Mouse (Mus musculus): ENCODE measurements around the gene Mypop. TPM values are rescaled to one million over a fixed set of nuclear protein-coding genes. Genes with fewer than 3 reads are reported as not detected.

Gene Mypop
- polyA plus RNA-seq, 1 experiment from 2014 or later = 7.0 TPM

DNA sequence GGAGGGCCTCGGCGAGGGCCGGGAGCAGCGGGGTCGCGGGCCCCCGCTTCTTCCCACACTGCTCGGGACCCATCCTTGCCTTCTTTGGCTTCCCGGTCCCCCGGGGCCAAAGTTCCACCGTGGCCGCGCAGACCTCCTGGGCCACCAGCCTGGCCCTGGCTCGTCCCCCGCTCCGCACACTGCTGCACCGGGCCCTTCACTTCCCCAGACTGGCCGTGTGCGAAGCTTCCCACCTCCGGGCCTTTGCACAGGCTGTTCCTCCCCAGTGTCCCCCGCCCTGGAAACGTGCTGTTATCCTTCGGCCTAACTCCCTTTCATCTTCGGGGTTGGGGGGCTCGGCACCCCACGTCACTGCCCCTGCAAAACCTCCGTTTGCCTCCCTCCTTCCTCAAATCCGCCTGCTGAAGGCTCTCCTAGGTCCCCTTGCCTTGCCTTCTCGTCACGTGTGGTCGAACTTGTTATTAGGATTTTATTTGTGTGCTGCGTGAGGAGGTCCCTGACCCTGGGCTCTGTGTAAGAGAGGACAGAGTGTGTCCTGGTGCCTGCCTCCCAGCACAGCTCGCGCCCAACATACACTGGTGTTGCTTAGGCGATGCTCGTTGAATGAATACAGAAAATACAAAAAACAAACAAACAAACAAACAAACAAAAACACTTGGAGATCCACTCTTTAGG lies 33.7 kb downstream of the Mypop start:
- WGBS = 2% methylated on average over 33 of the region's 36 CpGs
- Histone ChIP-seq H3K36me3 (peaks cover 14% of the 10 kb centered on the region), H3K4me3 (peak overlapping the region; percentile 93), H3K9ac (peak overlapping the region; percentile 91), H3K27me3 (replicated peaks) (peaks cover 30% of the 10 kb centered on the region), H3K4me2 (replicated peaks) (peak overlapping the region; percentile 89), H3K9me3 (no peaks in the 10 kb centered on the region), H3K4me1 (peaks cover 19% of the 10 kb centered on the region), H3K27ac (no peak overlapping the region)
- peak; percentile 69 for ATAC-seq (ENCODE audit: low FRiP score, low read depth)

DNA sequence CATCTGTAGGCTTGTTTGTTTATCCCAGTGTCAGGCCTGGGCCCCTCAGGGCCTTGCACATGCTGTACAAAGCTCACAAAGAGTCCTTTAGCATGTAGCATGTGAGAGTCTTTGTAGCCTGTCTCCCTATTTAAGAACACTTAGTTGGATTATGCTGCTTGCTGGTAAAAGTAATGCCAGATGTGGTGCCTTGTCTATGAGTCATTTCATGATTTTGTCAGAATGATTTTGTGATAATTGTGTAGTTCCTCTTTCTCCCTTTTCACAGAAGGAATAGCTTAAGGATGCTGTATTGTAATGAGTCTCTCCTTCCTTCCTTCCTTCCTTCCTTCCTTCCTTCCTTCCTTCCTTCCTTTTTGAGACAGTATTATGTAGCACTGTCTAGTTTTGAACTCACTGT lies 37.0 kb downstream of the Mypop start:
- peaks cover 6% of the 10 kb centered on the region for H3K27me3 ChIP-seq (replicated peaks)
- H3K4me2 ChIP-seq (replicated peaks) = no peak overlapping the region
- H3K4me3 ChIP-seq = no peak overlapping the region
- no peak overlapping the region for H3K9ac ChIP-seq
- no peak for ATAC-seq (ENCODE audit: low FRiP score, low read depth)
- H3K4me1 ChIP-seq = peaks cover 19% of the 10 kb centered on the region
- H3K9me3 ChIP-seq = no peaks in the 10 kb centered on the region
- no peak overlapping the region for H3K27ac ChIP-seq
- H3K36me3 ChIP-seq = peaks cover 46% of the 10 kb centered on the region

DNA sequence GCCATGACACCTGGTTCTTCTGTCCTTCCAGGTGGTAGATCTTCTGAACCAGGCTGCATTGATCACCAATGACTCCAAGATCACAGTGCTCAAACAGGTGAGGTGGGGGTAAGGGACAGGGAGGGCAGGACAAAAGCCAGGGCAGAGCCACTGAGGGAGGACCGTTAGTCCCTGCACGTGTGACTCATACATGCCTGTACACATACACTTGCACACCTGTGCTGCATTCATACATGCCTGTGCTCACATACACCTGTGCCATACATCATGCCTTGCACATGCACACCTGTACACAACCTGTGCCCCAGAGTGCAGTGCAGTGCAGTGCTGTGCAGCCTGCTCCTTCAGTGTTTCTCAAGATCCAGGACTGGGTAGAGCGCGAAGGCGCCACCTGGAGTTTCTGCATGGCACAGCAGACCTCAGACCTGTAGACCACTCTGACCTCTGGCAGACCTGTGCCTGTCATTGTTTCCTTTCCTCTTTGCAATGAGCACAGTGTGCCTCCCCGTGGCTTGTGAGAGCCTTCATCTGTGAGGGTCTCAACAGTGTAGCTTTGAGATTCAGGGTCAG lies 38.1 kb downstream of the Mypop start:
- H3K9ac ChIP-seq = no peak overlapping the region
- peaks cover 17% of the 10 kb centered on the region for H3K4me1 ChIP-seq
- peak; percentile 31; the same call in 1 of the 2 replicates for ATAC-seq (ENCODE audit: low FRiP score, low read depth)
- 60% methylated on average over 6 of the region's 6 CpGs for WGBS
- H3K36me3 ChIP-seq = peaks cover 54% of the 10 kb centered on the region
- no peak overlapping the region for H3K4me3 ChIP-seq
- no peak overlapping the region for H3K27ac ChIP-seq
- H3K9me3 ChIP-seq = no peaks in the 10 kb centered on the region
- H3K27me3 ChIP-seq (replicated peaks) = no peaks in the 10 kb centered on the region
- no peak overlapping the region for H3K4me2 ChIP-seq (replicated peaks)

DNA sequence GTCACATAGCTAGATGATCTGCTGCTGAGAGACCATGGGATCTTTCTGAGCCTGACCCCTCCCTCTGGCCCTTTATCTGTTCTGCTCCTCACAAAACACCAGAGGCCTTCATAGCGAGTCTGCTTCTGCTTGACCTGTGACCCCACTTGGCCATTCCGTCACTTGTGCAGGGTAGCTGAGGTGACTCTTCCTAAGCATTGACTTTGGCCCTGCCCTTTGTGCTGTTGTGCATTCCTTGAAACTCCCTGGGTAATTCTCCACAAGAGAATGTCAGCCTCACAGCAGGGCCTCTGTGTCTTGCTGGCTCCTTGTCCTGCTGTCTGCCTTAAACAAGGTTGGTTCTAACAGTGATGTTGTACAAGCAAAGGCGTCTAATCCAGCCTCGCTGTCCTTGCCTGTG lies 40.6 kb downstream of the Mypop start:
- H3K4me3 ChIP-seq = no peak overlapping the region
- ATAC-seq (ENCODE audit: low FRiP score, low read depth) = no peak
- no peaks in the 10 kb centered on the region for H3K27me3 ChIP-seq (replicated peaks)
- H3K36me3 ChIP-seq = peaks cover 79% of the 10 kb centered on the region
- H3K4me1 ChIP-seq = no peaks in the 10 kb centered on the region
- no peaks in the 10 kb centered on the region for H3K9me3 ChIP-seq
- H3K9ac ChIP-seq = no peak overlapping the region
- H3K4me2 ChIP-seq (replicated peaks) = no peak overlapping the region
- no peak overlapping the region for H3K27ac ChIP-seq
- WGBS = 37% methylated on average over 4 of the region's 4 CpGs

DNA sequence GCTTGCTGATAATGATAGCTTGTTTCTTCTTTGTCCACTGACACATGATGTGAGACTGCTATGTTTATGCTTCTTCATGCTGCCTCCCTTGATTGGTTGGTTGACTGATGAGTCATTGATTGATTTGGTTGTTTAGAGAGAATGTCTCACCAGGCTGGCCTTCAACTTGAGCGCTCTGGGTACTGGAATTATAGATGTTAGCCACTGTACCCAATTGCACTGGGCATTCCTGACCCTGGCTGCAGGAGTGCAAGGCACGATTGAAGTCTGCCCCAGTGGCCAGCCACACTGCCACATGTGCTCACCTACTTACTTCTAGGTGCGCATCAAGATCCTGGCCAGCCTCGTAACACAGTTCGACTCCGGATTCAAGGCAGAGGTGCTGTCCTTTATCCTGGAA lies 53.6 kb downstream of the Mypop start:
- Histone ChIP-seq H3K27me3 (replicated peaks) (no peaks in the 10 kb centered on the region), H3K36me3 (peaks cover 100% of the 10 kb centered on the region), H3K9me3 (no peaks in the 10 kb centered on the region), H3K9ac (no peak overlapping the region), H3K4me2 (replicated peaks) (no peak overlapping the region), H3K27ac (no peak overlapping the region), H3K4me3 (no peak overlapping the region), H3K4me1 (no peaks in the 10 kb centered on the region)
- no peak for ATAC-seq (ENCODE audit: low FRiP score, low read depth)
- 95% methylated on average over 6 of the region's 6 CpGs for WGBS

DNA sequence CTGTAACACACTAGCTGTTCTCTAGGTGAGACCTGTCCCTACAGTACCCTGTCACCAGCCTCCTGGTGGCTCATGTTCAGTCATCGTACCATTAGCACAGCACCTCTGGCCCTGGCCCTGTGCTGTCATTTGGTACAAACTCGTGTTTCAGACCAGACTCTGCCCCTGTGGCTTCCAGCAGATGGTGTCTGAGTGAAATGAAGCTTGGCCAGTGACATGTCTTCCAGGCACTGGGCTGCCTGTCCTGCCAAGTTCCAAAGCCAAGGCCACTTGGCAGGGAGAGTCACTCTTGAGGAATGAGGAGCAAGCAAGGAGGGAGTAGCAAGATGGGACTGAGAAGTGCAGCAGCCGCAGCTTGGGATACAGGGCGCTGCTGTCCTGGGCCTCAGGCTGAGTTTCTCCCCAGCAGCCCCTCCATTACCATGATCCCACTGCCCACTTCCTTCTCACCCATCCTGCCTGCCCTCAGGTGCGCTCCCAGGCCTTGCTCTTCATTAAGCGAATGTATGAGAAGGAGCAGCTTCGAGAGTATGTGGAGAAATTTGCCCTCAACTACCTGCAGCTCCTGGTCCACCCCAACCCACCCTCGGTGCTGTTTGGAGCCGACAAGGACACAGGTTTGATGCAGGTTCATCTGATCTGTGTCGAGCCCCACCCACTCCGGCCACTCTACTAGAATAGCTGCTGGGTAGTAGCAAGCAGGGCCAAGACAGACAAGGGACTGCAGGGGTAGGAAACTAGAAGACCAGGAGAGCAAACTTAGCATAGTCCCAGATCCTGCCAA lies 55.4 kb downstream of the Mypop start:
- H3K9ac ChIP-seq = no peak overlapping the region
- H3K27ac ChIP-seq = no peak overlapping the region
- ATAC-seq (ENCODE audit: low FRiP score, low read depth) = no peak
- no peaks in the 10 kb centered on the region for H3K27me3 ChIP-seq (replicated peaks)
- WGBS = 93% methylated on average over 11 of the region's 11 CpGs
- no peak overlapping the region for H3K4me2 ChIP-seq (replicated peaks)
- no peaks in the 10 kb centered on the region for H3K9me3 ChIP-seq
- no peak overlapping the region for H3K4me3 ChIP-seq
- no peaks in the 10 kb centered on the region for H3K4me1 ChIP-seq
- peaks cover 99% of the 10 kb centered on the region for H3K36me3 ChIP-seq

DNA sequence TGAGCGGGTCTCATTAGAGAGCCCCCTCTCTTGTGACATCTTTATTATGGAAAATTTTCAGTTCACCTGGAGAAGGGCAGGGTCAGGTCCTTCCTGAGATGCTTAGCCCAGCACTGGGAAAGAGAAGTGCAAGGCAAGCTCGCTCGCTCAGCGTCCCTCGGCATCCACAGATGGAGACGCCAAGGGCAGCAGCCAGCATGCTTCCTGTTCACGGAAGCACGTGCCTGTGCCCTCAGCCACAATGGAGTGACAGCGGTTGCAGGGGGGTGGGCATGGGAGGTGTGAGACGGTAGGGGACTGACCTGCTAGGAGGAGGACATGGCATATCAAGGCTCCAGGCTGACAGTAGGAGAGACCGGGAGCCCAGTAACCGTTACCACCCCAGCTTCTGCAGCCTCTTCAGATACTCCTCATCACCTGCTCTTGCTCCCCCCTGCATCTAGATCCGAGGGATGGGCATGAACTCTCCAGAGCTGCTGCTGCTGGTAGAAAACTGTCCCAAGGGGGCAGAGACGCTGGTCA lies 57.0 kb downstream of the Mypop start:
- 91% methylated on average over 14 of the region's 14 CpGs for WGBS

DNA sequence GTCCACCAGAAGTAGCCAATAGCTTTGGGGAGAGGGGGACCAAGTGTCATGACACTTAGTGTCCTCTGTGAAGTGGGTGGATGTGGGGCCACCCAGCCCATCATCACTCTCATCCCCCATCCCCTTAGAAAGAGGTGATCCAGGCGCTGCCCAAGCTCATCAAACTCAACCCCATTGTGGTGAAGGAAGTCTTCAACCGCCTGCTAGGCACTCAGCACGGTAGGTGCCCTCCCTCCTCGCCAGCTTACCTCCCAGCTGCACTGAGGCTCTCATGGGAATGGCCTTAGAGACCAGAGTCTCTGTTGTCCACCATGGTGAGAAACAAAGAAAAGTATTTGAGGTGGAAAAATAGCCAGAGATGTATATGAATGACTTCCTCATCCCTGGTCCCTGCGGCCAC lies 58.2 kb downstream of the Mypop start:
- no peaks in the 10 kb centered on the region for H3K27me3 ChIP-seq (replicated peaks)

More for the DNA sequence above, 57.0 kb downstream of the Mypop start:
- no peaks in the 10 kb centered on the region for H3K27me3 ChIP-seq (replicated peaks)
- H3K9me3 ChIP-seq = no peaks in the 10 kb centered on the region
- H3K27ac ChIP-seq = no peak overlapping the region
- H3K36me3 ChIP-seq = peaks cover 94% of the 10 kb centered on the region
- H3K9ac ChIP-seq = no peak overlapping the region
- H3K4me2 ChIP-seq (replicated peaks) = no peak overlapping the region
- H3K4me1 ChIP-seq = no peaks in the 10 kb centered on the region
- ATAC-seq (ENCODE audit: low FRiP score, low read depth) = no peak
- H3K4me3 ChIP-seq = no peak overlapping the region

DNA sequence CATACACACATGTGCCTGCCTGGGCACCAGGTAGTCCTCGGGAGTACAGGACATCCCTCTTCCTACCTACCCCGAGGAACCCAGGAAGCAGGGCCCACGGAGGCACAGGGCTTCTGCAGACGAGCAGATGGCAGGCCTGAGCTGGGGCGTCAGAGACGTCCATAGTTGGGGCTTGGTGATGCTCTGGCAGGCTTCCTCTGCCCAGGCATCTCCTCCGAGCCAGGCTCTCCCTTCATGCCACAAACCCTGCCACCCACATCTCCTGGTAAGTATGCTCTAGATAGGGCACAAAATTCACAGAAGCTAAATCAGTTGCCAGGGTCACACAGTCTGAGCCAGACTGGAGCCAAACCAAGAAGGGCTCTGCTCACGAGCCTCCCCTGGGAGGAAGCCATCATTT lies 59.1 kb downstream of the Mypop start:
- H3K4me2 ChIP-seq (replicated peaks) = no peak overlapping the region
- H3K4me1 ChIP-seq = peaks cover 11% of the 10 kb centered on the region
- no peaks in the 10 kb centered on the region for H3K9me3 ChIP-seq
- no peaks in the 10 kb centered on the region for H3K27me3 ChIP-seq (replicated peaks)
- H3K4me3 ChIP-seq = no peak overlapping the region
- no peak overlapping the region for H3K9ac ChIP-seq
- H3K36me3 ChIP-seq = peaks cover 75% of the 10 kb centered on the region
- ATAC-seq (ENCODE audit: low FRiP score, low read depth) = no peak
- 92% methylated on average over 8 of the region's 8 CpGs for WGBS
- H3K27ac ChIP-seq = no peak overlapping the region

More for the DNA sequence above, 58.2 kb downstream of the Mypop start:
- WGBS = 89% methylated on average over 5 of the region's 5 CpGs
- Histone ChIP-seq H3K4me3 (no peak overlapping the region), H3K27ac (no peak overlapping the region), H3K36me3 (peaks cover 83% of the 10 kb centered on the region), H3K4me2 (replicated peaks) (no peak overlapping the region), H3K9me3 (no peaks in the 10 kb centered on the region), H3K9ac (no peak overlapping the region), H3K4me1 (peaks cover 5% of the 10 kb centered on the region)
- no peak for ATAC-seq (ENCODE audit: low FRiP score, low read depth)

DNA sequence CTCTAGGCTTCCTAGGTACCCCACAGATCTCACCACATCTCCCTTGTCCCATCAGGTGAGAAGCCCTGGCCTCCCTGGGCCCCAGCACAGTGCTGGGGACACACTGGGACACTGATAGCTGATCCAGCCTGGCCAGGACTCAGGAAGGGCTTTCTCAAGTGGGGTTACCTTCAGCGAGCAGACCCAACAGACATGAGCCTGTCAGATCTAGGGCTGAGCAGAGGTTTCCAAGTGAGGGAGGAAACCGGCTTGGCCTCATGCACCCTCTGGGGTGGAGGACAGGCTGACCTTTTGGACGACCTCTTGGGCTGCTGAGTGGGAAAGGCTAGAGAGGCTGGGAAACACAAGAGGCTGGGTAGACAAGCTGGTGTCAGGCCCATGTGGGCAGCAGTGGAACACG lies 60.1 kb downstream of the Mypop start:
- Histone ChIP-seq H3K27ac (no peak overlapping the region), H3K36me3 (peaks cover 67% of the 10 kb centered on the region), H3K9ac (no peak overlapping the region), H3K4me2 (replicated peaks) (no peak overlapping the region), H3K4me1 (peaks cover 11% of the 10 kb centered on the region), H3K27me3 (replicated peaks) (no peaks in the 10 kb centered on the region), H3K4me3 (no peak overlapping the region), H3K9me3 (no peaks in the 10 kb centered on the region)
- ATAC-seq (ENCODE audit: low FRiP score, low read depth) = no peak
- WGBS = 79% methylated on average over 4 of the region's 4 CpGs
